Mouse (Mus musculus) E14TG2a.4 (cell line): ENCODE results near the gene Cadm2.

ENCODE experiments used
- H3K27me3 ChIP-seq: 2 replicates; pipeline ENCODE4 v1.6.1; 2014; ENCODE audit warnings: low read length, control low read depth; ENCODE audit not compliant: insufficient read depth
- H3K36me3 ChIP-seq: 2 replicates; pipeline ENCODE4 v1.6.1; 2014; ENCODE audit warnings: low read length, control low read depth; ENCODE audit not compliant: insufficient read depth
- H3K4me1 ChIP-seq: replicated peaks from 2 replicates; pipeline ENCODE4 v1.6.1; 2014; ENCODE audit warnings: low read depth, low read length, control low read depth
- H3K4me3 ChIP-seq: replicated peaks from 2 replicates; pipeline ENCODE4 v1.5.1; 2014; ENCODE audit warnings: mild to moderate bottlenecking, low read length
- H3K9me3 ChIP-seq: 2 replicates; pipeline ENCODE4 v1.6.1; 2014; ENCODE audit warnings: low read length, control low read depth
- CTCF ChIP-seq: conservative IDR thresholded peaks from 2 replicates; pipeline ENCODE4 v1.5.1; 2014; ENCODE audit warnings: low read length
- NANOG ChIP-seq: IDR thresholded peaks from 2 replicates; pipeline ENCODE4 v1.6.1; 2014; ENCODE audit warnings: borderline replicate concordance, low read length, mixed read lengths
- POU5F1 ChIP-seq: IDR thresholded peaks from 2 replicates; pipeline ENCODE4 v1.6.1; 2014; ENCODE audit warnings: low read length, borderline replicate concordance

The Cadm2 gene

GRCm38 (mm10) chr16:67284664-67285063, 336.0 kb downstream of the Cadm2 start:
- H3K9me3 ChIP-seq: peaks cover 6% of the 10 kb centered on the region; the same call in 1 of the 2 replicates
- no peaks in the 10 kb centered on the region for H3K4me1 ChIP-seq
- H3K4me3 ChIP-seq: no peak overlapping the region
- no peak for TF ChIP-seq CTCF
- TF ChIP-seq NANOG: no peak
- no peak for TF ChIP-seq POU5F1
- no peaks in the 10 kb centered on the region for H3K36me3 ChIP-seq
- H3K27me3 ChIP-seq: no peaks in the 10 kb centered on the region

GRCm38 (mm10) chr16:67243598-67243997, 377.1 kb downstream of the Cadm2 start:
- H3K9me3 ChIP-seq: no peaks in the 10 kb centered on the region
- no peaks in the 10 kb centered on the region for H3K4me1 ChIP-seq
- H3K27me3 ChIP-seq: no peaks in the 10 kb centered on the region
- TF ChIP-seq CTCF (no peak), POU5F1 (no peak), NANOG (no peak)
- no peaks in the 10 kb centered on the region for H3K36me3 ChIP-seq
- no peak overlapping the region for H3K4me3 ChIP-seq

- TF ChIP-seq CTCF (peak; percentile 77), POU5F1 (no peak)
- H3K4me3 ChIP-seq: no peak overlapping the region
- H3K27me3 ChIP-seq: no peaks in the 10 kb centered on the region
- H3K36me3 ChIP-seq: no peaks in the 10 kb centered on the region
- H3K4me1 ChIP-seq: no peaks in the 10 kb centered on the region
- no peaks in the 10 kb centered on the region for H3K9me3 ChIP-seq
These were observed 385.8 kb downstream of the Cadm2 start for GRCm38 (mm10) chr16:67234862-67235261.

- Histone ChIP-seq H3K27me3 (no peaks in the 10 kb centered on the region), H3K4me3 (no peak overlapping the region), H3K9me3 (no peaks in the 10 kb centered on the region), H3K4me1 (no peaks in the 10 kb centered on the region), H3K36me3 (no peaks in the 10 kb centered on the region)
- no peak for TF ChIP-seq POU5F1
- no peak for TF ChIP-seq NANOG
- TF ChIP-seq CTCF: no peak
These were observed 394.0 kb downstream of the Cadm2 start for GRCm38 (mm10) chr16:67226696-67227095.

GRCm38 (mm10) chr16:67203329-67203728, 417.4 kb downstream of the Cadm2 start:
- Histone ChIP-seq H3K27me3 (no peaks in the 10 kb centered on the region), H3K4me3 (no peak overlapping the region), H3K4me1 (no peaks in the 10 kb centered on the region), H3K36me3 (no peaks in the 10 kb centered on the region), H3K9me3 (no peaks in the 10 kb centered on the region)
- TF ChIP-seq NANOG (no peak), CTCF (no peak), POU5F1 (no peak)

GRCm38 (mm10) chr16:67192852-67193415, 427.8 kb downstream of the Cadm2 start:
- no peaks in the 10 kb centered on the region for H3K36me3 ChIP-seq
- H3K9me3 ChIP-seq: no peaks in the 10 kb centered on the region
- no peaks in the 10 kb centered on the region for H3K27me3 ChIP-seq
- no peak overlapping the region for H3K4me3 ChIP-seq
- H3K4me1 ChIP-seq: no peaks in the 10 kb centered on the region
- TF ChIP-seq NANOG (no peak), CTCF (no peak)

GRCm38 (mm10) chr16:67192395-67192794, 428.3 kb downstream of the Cadm2 start:
- no peaks in the 10 kb centered on the region for H3K9me3 ChIP-seq
- H3K4me3 ChIP-seq: no peak overlapping the region
- H3K27me3 ChIP-seq: no peaks in the 10 kb centered on the region
- H3K4me1 ChIP-seq: no peaks in the 10 kb centered on the region
- no peak for TF ChIP-seq NANOG
- no peak for TF ChIP-seq POU5F1
- TF ChIP-seq CTCF: no peak
- H3K36me3 ChIP-seq: no peaks in the 10 kb centered on the region

- no peaks in the 10 kb centered on the region for H3K27me3 ChIP-seq
- H3K4me1 ChIP-seq: no peaks in the 10 kb centered on the region
- H3K36me3 ChIP-seq: no peaks in the 10 kb centered on the region
- H3K4me3 ChIP-seq: no peak overlapping the region
- no peaks in the 10 kb centered on the region for H3K9me3 ChIP-seq
- TF ChIP-seq POU5F1: no peak
These were observed 434.4 kb downstream of the Cadm2 start for GRCm38 (mm10) chr16:67186322-67186721.

- H3K9me3 ChIP-seq: no peaks in the 10 kb centered on the region
- H3K27me3 ChIP-seq: no peaks in the 10 kb centered on the region
- H3K4me1 ChIP-seq: no peaks in the 10 kb centered on the region
- H3K4me3 ChIP-seq: no peak overlapping the region
- no peak for TF ChIP-seq POU5F1
- TF ChIP-seq NANOG: no peak
- no peak for TF ChIP-seq CTCF
- H3K36me3 ChIP-seq: no peaks in the 10 kb centered on the region
These were observed 437.8 kb downstream of the Cadm2 start for GRCm38 (mm10) chr16:67182958-67183357.
